Mouse (Mus musculus) G1E (cell line): Measurements from ENCODE around the gene Cacng3. TPM values are rescaled to one million over a fixed set of nuclear protein-coding genes. Genes with fewer than 3 reads are reported as not detected.

Experiments used
- ATAC-seq: 2 replicates; pipeline ENCODE4 v1.8.0; 2016; ENCODE audit warnings: mild to moderate bottlenecking; ENCODE audit not compliant: insufficient number of reproducible peaks, poor library complexity, low FRiP score, severe bottlenecking; ENCODE audit errors: extremely low read depth
- DNase-seq: peaks from one replicate; pipeline ENCODE4 v3.0.0; 2012; ENCODE audit warnings: low spot score
- H3K27me3 ChIP-seq: 2 replicates; pipeline ENCODE4 v1.6.1; 2012; ENCODE audit warnings: mild to moderate bottlenecking, low read length, inconsistent platforms; ENCODE audit not compliant: insufficient read depth
- H3K36me3 ChIP-seq: replicated peaks from 2 replicates; pipeline ENCODE3; 2012; ENCODE audit warnings: mild to moderate bottlenecking, inconsistent platforms
- H3K4me1 ChIP-seq: 2 replicates; pipeline ENCODE4 v1.6.1; 2012; ENCODE audit warnings: low read depth, low read length, inconsistent platforms, mixed read lengths; ENCODE audit not compliant: insufficient read depth
- H3K4me3 ChIP-seq: 2 replicates; pipeline ENCODE4 v1.5.1; 2012; ENCODE audit warnings: low read depth, mild to moderate bottlenecking, inconsistent platforms, low read length, moderate library complexity, mixed read lengths
- H3K9me3 ChIP-seq: replicated peaks from 2 replicates; pipeline ENCODE4 v1.6.1; 2012; ENCODE audit warnings: inconsistent platforms
- CTCF ChIP-seq: IDR thresholded peaks from 2 replicates; pipeline ENCODE4 v1.5.1; 2012; ENCODE audit warnings: low read depth, low read length, inconsistent platforms, mixed read lengths
- GATA1 ChIP-seq: IDR thresholded peaks from 2 replicates; pipeline ENCODE4 v1.6.1; 2012; ENCODE audit warnings: borderline replicate concordance, low read length, inconsistent platforms, mixed read lengths
- GATA2 ChIP-seq: IDR thresholded peaks from 2 replicates; pipeline ENCODE4 v1.6.1; 2012; ENCODE audit warnings: low read depth, low read length, inconsistent platforms, borderline replicate concordance
- POLR2AphosphoS5 ChIP-seq: IDR thresholded peaks from 2 replicates; pipeline ENCODE4 v1.6.1; 2012; ENCODE audit warnings: low read depth, low read length, inconsistent platforms; ENCODE audit not compliant: insufficient replicate concordance
- TAL1 ChIP-seq: conservative IDR thresholded peaks from 2 replicates; pipeline ENCODE4 v1.6.1; 2012; ENCODE audit warnings: low read depth, low read length, inconsistent platforms, mixed read lengths
- polyA plus RNA-seq: library from polyadenylated mRNA; stranded (reverse); fragments of >175 nt; gene quantifications from 2 replicates; pipeline ENCODE4 v1.2.3, GENCODE M21; 2012
- total RNA-seq, 2 experiments: library from RNA; stranded (forward) in 1 of 2; stranded (reverse) in 1 of 2; fragments of 200-1000 nt in 1 of 2; fragments of >200 nt in 1 of 2; fragmentation: Nextera tagmentation in 1 of 2; gene quantifications; 2 replicates each; pipeline ENCODE4 v1.2.3; 2014 to 2017

Gene Cacng3
- total and polyA plus RNA-seq, 3 experiments = 0.05 TPM; not detected in 2

GRCm38 (mm10) chr7:122701751-122702150, 31.5 kb downstream of the Cacng3 start:
- Histone ChIP-seq H3K9me3 (peaks cover 38% of the 10 kb centered on the region), H3K4me1 (no peaks in the 10 kb centered on the region), H3K27me3 (no peaks in the 10 kb centered on the region), H3K4me3 (no peak overlapping the region), H3K36me3 (no peaks in the 10 kb centered on the region)
- no peak for TF ChIP-seq POLR2AphosphoS5
- TF ChIP-seq GATA2 = no peak
- TF ChIP-seq CTCF = no peak
- no peak for TF ChIP-seq TAL1
- TF ChIP-seq GATA1 = no peak
- ATAC-seq (no peak), DNase-seq (no peak)

- no peaks in the 10 kb centered on the region for H3K36me3 ChIP-seq
- ATAC-seq = no peak
- DNase-seq = no peak
- no peak for TF ChIP-seq CTCF
- no peak for TF ChIP-seq TAL1
- no peak for TF ChIP-seq GATA2
- TF ChIP-seq GATA1 = no peak
- peaks cover 41% of the 10 kb centered on the region for H3K9me3 ChIP-seq
- no peak overlapping the region for H3K4me3 ChIP-seq
- no peaks in the 10 kb centered on the region for H3K4me1 ChIP-seq
- no peaks in the 10 kb centered on the region for H3K27me3 ChIP-seq
Observed at GRCm38 (mm10) chr7:122702443-122702842, 32.2 kb downstream of the Cacng3 start.

GRCm38 (mm10) chr7:122706736-122707135, 36.4 kb downstream of the Cacng3 start:
- H3K4me3 ChIP-seq = no peak overlapping the region
- DNase-seq (no peak), ATAC-seq (no peak)
- no peaks in the 10 kb centered on the region for H3K4me1 ChIP-seq
- no peaks in the 10 kb centered on the region; the same call in 1 of the 2 replicates for H3K27me3 ChIP-seq
- H3K36me3 ChIP-seq = no peaks in the 10 kb centered on the region
- TF ChIP-seq POLR2AphosphoS5 (no peak), GATA1 (no peak), CTCF (no peak), GATA2 (no peak), TAL1 (no peak)
- H3K9me3 ChIP-seq = peaks cover 59% of the 10 kb centered on the region

DNA sequence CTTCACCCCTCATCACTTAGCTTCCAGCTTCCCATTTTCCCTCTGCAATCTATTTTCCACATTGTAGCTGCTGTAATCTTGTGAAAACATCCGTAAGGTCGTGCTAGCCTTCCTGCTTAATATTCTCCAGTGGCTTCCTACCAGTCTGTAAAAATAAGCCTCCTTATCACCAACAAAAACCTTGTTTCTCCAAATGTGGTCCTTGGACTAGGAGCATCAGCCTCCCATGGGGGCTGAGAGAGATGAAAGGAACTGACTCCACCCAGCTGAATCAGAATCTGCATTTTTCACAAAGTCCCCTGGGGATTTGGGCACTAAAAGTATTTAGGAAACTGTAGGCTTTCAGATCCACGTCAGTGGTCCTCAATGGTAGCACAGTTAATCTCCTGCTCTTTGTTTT, 46.0 kb downstream of the Cacng3 start:
- DNase-seq = no peak
- TF ChIP-seq CTCF (no peak), GATA2 (no peak), GATA1 (no peak), POLR2AphosphoS5 (no peak), TAL1 (no peak)
- H3K27me3 ChIP-seq = no peaks in the 10 kb centered on the region
- H3K4me3 ChIP-seq = no peak overlapping the region
- ATAC-seq = no peak
- H3K9me3 ChIP-seq = peaks cover 61% of the 10 kb centered on the region
- no peaks in the 10 kb centered on the region for H3K36me3 ChIP-seq
- H3K4me1 ChIP-seq = no peaks in the 10 kb centered on the region

GRCm38 (mm10) chr7:122718540-122718939, 48.2 kb downstream of the Cacng3 start:
- Histone ChIP-seq H3K27me3 (no peaks in the 10 kb centered on the region), H3K4me1 (no peaks in the 10 kb centered on the region), H3K9me3 (peaks cover 67% of the 10 kb centered on the region), H3K4me3 (no peak overlapping the region), H3K36me3 (no peaks in the 10 kb centered on the region)
- no peak for TF ChIP-seq GATA2
- TF ChIP-seq TAL1 = no peak
- no peak for TF ChIP-seq CTCF
- TF ChIP-seq POLR2AphosphoS5 = no peak
- no peak for TF ChIP-seq GATA1
- ATAC-seq = no peak
- DNase-seq = no peak

- Histone ChIP-seq H3K4me1 (no peaks in the 10 kb centered on the region), H3K27me3 (no peaks in the 10 kb centered on the region), H3K4me3 (no peak overlapping the region), H3K36me3 (no peaks in the 10 kb centered on the region), H3K9me3 (peaks cover 77% of the 10 kb centered on the region)
- ATAC-seq (no peak), DNase-seq (no peak)
- no peak for TF ChIP-seq POLR2AphosphoS5
- TF ChIP-seq CTCF = no peak
- TF ChIP-seq GATA1 = no peak
- TF ChIP-seq GATA2 = no peak
- TF ChIP-seq TAL1 = no peak
Observed at GRCm38 (mm10) chr7:122723358-122723876, 53.1 kb downstream of the Cacng3 start.

GRCm38 (mm10) chr7:122726376-122726775, 56.1 kb downstream of the Cacng3 start:
- no peaks in the 10 kb centered on the region for H3K36me3 ChIP-seq
- no peaks in the 10 kb centered on the region for H3K27me3 ChIP-seq
- ATAC-seq (no peak), DNase-seq (no peak)
- H3K4me3 ChIP-seq = no peak overlapping the region
- TF ChIP-seq GATA2 = no peak
- TF ChIP-seq CTCF = no peak
- no peak for TF ChIP-seq POLR2AphosphoS5
- no peak for TF ChIP-seq GATA1
- TF ChIP-seq TAL1 = no peak
- peaks cover 73% of the 10 kb centered on the region for H3K9me3 ChIP-seq
- no peaks in the 10 kb centered on the region for H3K4me1 ChIP-seq
